Mouse (Mus musculus): ENCODE measurements around the gene Noc4l.

The Noc4l gene

GRCm38 (mm10) chr5:110609425-110609824 lies 43.8 kb downstream of the Noc4l start:
- no peak for DNase-seq (ENCODE audit: low read depth, low spot score)

GRCm38 (mm10) chr5:110608941-110609340 lies 44.3 kb downstream of the Noc4l start:
- no peak for DNase-seq (ENCODE audit: low read depth, low spot score)

DNA sequence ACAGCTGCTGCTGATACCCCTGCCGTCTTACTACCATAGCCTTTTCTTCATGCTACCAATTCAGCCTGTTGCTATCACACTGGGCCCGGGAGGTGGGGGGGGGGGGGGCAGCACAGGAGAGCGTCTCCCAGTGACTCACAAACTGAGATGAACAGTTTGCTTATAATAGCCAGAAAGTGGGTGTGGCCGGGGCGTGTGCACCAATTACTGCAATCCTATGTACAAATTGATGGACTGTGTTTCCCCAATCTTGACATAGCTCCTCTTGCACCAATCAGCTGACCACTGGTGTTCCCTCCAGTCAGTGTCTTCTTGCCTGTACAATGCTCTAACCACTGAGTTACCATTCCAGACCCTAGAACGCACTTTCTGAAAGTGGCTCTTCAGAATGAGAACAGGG lies 44.9 kb downstream of the Noc4l start:
- no peak for DNase-seq (ENCODE audit: low read depth, low spot score)

GRCm38 (mm10) chr5:110607767-110608166 lies 45.5 kb downstream of the Noc4l start:
- DNase-seq (ENCODE audit: low read depth, low spot score): no peak

DNA sequence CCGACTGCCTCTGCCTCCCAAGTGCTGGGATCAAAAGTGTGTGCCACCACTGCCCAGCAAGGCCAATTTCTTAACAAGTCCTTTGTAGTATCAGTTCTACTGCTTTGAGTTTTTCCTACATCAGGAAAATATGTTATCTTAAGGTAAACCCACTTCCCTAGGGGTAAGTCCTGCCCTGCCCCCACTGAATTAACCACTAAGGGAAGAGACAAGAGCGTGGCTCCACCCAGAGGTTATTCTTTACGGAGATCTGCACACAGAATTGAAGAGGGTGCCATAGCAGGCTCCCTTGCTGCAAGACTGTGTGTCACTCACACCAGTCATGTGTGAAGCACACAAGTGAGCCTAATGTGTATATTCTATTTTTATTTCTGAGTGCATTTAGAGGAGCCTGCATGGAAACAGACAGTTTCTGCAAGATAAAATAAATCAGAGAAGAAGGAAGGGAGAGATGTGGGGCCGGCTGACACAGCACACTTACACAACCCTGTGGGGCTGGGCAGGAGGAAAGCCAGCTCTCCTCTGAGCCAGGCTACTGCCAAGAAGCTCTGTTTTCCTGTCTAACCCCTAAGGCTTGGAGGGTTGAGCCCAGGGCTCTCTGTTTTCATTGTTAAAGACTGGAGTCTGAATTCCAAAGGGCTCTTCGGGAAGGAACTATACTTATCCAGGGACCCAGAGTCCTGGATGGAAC lies 47.5 kb downstream of the Noc4l start:
- peak; percentile 36 for DNase-seq (ENCODE audit: low read depth, low spot score)

- DNase-seq (ENCODE audit: low read depth, low spot score): no peak
Measured at GRCm38 (mm10) chr5:110604311-110604710, 48.9 kb downstream of the Noc4l start.

GRCm38 (mm10) chr5:110603016-110603685 lies 50.1 kb downstream of the Noc4l start:
- DNase-seq (ENCODE audit: low read depth, low spot score): no peak

All from CD4-positive, CD25-positive, alpha-beta regulatory T cell, adult 2 months (primary cell).